Mouse (Mus musculus) lung, adult 2 months (tissue): ENCODE data around the gene Cdc42se2.

Experiments used
- CTCF ChIP-seq: fragments of 200-500 bp; IDR thresholded peaks from 2 replicates; pipeline ENCODE4 v1.5.1; 2011; ENCODE audit warnings: mild to moderate bottlenecking, low read length, control low read depth; ENCODE audit not compliant: insufficient read depth
- POLR2A ChIP-seq: fragments of 200-500 bp; IDR thresholded peaks from 2 replicates; pipeline ENCODE4 v1.6.1; 2011; ENCODE audit warnings: low read depth, mild to moderate bottlenecking, control low read depth, low read length, borderline replicate concordance; ENCODE audit errors: extremely low read depth

- no peak for TF ChIP-seq POLR2A
- TF ChIP-seq CTCF: no peak
These were observed 36.0 kb downstream of the Cdc42se2 start for GRCm38 (mm10) chr11:54751502-54751901.
